Mouse (Mus musculus): ENCODE results near the gene Tec. TPM values are rescaled to one million over a fixed set of nuclear protein-coding genes. Genes with fewer than 3 reads are reported as not detected.

The Tec gene
- polyA plus RNA-seq, 1 experiment, result not detected

GRCm38 (mm10) chr5:72706095-72706494 lies 162.2 kb downstream of the Tec start:
- WGBS, result 52% methylated on average over 10 of the region's 10 CpGs
- Histone ChIP-seq H3K4me1 (ENCODE audit: control insufficient read depth, insufficient read depth, low read length) (peaks cover 3% of the 10 kb centered on the region; the same call in 1 of the 2 replicates), H3K4me3 (ENCODE audit: insufficient read depth, low read depth, low read length) (no peak overlapping the region), H3K27ac (ENCODE audit: insufficient read depth, low read depth, low read length) (no peak overlapping the region)
- TF ChIP-seq POLR2A (IDR thresholded peaks at IDR 0.05; ENCODE audit: insufficient read depth, low read depth, low read length), result no peak
- no peak for TF ChIP-seq CTCF (IDR thresholded peaks at IDR 0.05; ENCODE audit: insufficient read depth, low read depth, low read length)

Other genes with a start within 250 kb of the Tec start
- not detected in 2 replicates for gene Cnga1, start 224.2 kb downstream of the Tec start, polyA plus RNA-seq (2012; ENCODE audit: insufficient read depth, insufficient read length, low replicate concordance, missing spikeins)
- gene Nipal1, start 220.7 kb downstream of the Tec start, polyA plus RNA-seq (2012; ENCODE audit: insufficient read depth, insufficient read length, low replicate concordance, missing spikeins), result not detected in 2 replicates
- not detected in 2 replicates for gene Txk, start 115.7 kb downstream of the Tec start, polyA plus RNA-seq (2012; ENCODE audit: insufficient read depth, insufficient read length, low replicate concordance, missing spikeins)
- 262 TPM in 1 of 2 replicates, not detected in the other for gene Slain2, start 45.8 kb upstream of the Tec start, polyA plus RNA-seq (2012; ENCODE audit: insufficient read depth, insufficient read length, low replicate concordance, missing spikeins)
- not detected in 2 replicates for gene Gm10135, start 106.2 kb upstream of the Tec start, polyA plus RNA-seq (2012; ENCODE audit: insufficient read depth, insufficient read length, low replicate concordance, missing spikeins)
- gene Slc10a4, start 138.4 kb upstream of the Tec start, polyA plus RNA-seq (2012; ENCODE audit: insufficient read depth, insufficient read length, low replicate concordance, missing spikeins), result not detected in 2 replicates

All from olfactory bulb, adult 2 months (tissue).